Mouse (Mus musculus) myocyte (in vitro differentiated cells): Measurements from ENCODE around the gene Plscr3. TPM values are rescaled to one million over a fixed set of nuclear protein-coding genes. Genes with fewer than 3 reads are reported as not detected.

ENCODE experiments used
- H3K27me3 ChIP-seq: one replicate; pipeline ENCODE4 v1.6.1; 2011; ENCODE audit not compliant: control insufficient read depth, insufficient read depth, insufficient read length
- H3K36me3 ChIP-seq: one replicate; pipeline ENCODE4 v1.6.1; 2011; ENCODE audit not compliant: control insufficient read depth, insufficient read depth
- H3K4me2 ChIP-seq: one replicate; pipeline ENCODE4 v1.6.1; 2011; ENCODE audit warnings: low read depth, control low read depth
- H3K4me3 ChIP-seq: one replicate; pipeline ENCODE4 v1.5.1; 2011; ENCODE audit warnings: mild to moderate bottlenecking, control low read depth, moderate library complexity
- H3K79me2 ChIP-seq: one replicate; pipeline ENCODE4 v1.6.1; 2011; ENCODE audit not compliant: control insufficient read depth, insufficient read depth
- H3ac ChIP-seq: one replicate; pipeline ENCODE4 v1.6.1; 2011; ENCODE audit not compliant: control insufficient read depth, insufficient read length
- CEBPB ChIP-seq: IDR thresholded peaks from 2 replicates; pipeline ENCODE4 v1.6.1; 2011; ENCODE audit warnings: mild to moderate bottlenecking, moderate library complexity; ENCODE audit not compliant: poor library complexity, insufficient read depth, severe bottlenecking
- E2F4 ChIP-seq: IDR thresholded peaks from one replicate; pipeline ENCODE4 v1.6.1; 2011; ENCODE audit warnings: mild to moderate bottlenecking, control low read depth, moderate library complexity; ENCODE audit not compliant: insufficient read depth
- MAX ChIP-seq: IDR thresholded peaks from one replicate; pipeline ENCODE4 v1.6.1; 2011; ENCODE audit warnings: low read depth, mild to moderate bottlenecking, control low read depth
- MYOD1 ChIP-seq, 3 experiments: IDR thresholded peaks; one replicate each; pipeline ENCODE4 v1.6.1; 2011; ENCODE audit warnings: control low read depth in 2 of 3, low read depth in 2 of 3, mild to moderate bottlenecking in 2 of 3, moderate library complexity in 1 of 3; ENCODE audit not compliant: insufficient read length in 2 of 3, control insufficient read depth in 1 of 3
- MYOG ChIP-seq, 3 experiments: IDR thresholded peaks; one replicate each; pipeline ENCODE4 v1.6.1; 2011; ENCODE audit warnings: control low read depth in 2 of 3, low read depth in 2 of 3, mild to moderate bottlenecking in 2 of 3; ENCODE audit not compliant: insufficient read length in 2 of 3, control insufficient read depth in 1 of 3, insufficient read depth in 1 of 3
- POLR2A ChIP-seq: IDR thresholded peaks from one replicate; pipeline ENCODE4 v1.6.1; 2011; ENCODE audit warnings: low read depth, mild to moderate bottlenecking, control low read depth, moderate library complexity; ENCODE audit not compliant: insufficient read length
- POLR2AphosphoS2 ChIP-seq: IDR thresholded peaks from one replicate; pipeline ENCODE4 v1.6.1; 2011; ENCODE audit warnings: low read depth, control low read depth; ENCODE audit not compliant: insufficient read length
- REST ChIP-seq: IDR thresholded peaks from one replicate; pipeline ENCODE4 v1.6.1; 2011; ENCODE audit warnings: mild to moderate bottlenecking, control low read depth, moderate library complexity; ENCODE audit not compliant: insufficient read depth, insufficient read length
- SRF ChIP-seq: IDR thresholded peaks from one replicate; pipeline ENCODE4 v1.6.1; 2011; ENCODE audit warnings: low read depth; ENCODE audit not compliant: control insufficient read depth, insufficient read length
- TCF12 ChIP-seq: IDR thresholded peaks from one replicate; pipeline ENCODE4 v1.6.1; 2011; ENCODE audit warnings: mild to moderate bottlenecking, control low read depth; ENCODE audit not compliant: poor library complexity, insufficient read depth, severe bottlenecking
- TCF3 ChIP-seq: IDR thresholded peaks from one replicate; pipeline ENCODE4 v1.6.1; 2011; ENCODE audit warnings: low read depth, control low read depth; ENCODE audit not compliant: insufficient read length
- USF1 ChIP-seq: IDR thresholded peaks from one replicate; pipeline ENCODE4 v1.6.1; 2011; ENCODE audit warnings: low read depth, mild to moderate bottlenecking, control low read depth, moderate library complexity
- polyA plus RNA-seq: library from polyadenylated mRNA; unstranded; fragments of >200 nt; fragmentation: generic; extraction: Trizol; gene quantifications from one replicate; pipeline ENCODE4 v1.2.1, GENCODE M21; 2012; ENCODE audit warnings: missing spikeins

Plscr3 gene
- polyA plus RNA-seq, 1 experiment = 91.9 TPM

DNA sequence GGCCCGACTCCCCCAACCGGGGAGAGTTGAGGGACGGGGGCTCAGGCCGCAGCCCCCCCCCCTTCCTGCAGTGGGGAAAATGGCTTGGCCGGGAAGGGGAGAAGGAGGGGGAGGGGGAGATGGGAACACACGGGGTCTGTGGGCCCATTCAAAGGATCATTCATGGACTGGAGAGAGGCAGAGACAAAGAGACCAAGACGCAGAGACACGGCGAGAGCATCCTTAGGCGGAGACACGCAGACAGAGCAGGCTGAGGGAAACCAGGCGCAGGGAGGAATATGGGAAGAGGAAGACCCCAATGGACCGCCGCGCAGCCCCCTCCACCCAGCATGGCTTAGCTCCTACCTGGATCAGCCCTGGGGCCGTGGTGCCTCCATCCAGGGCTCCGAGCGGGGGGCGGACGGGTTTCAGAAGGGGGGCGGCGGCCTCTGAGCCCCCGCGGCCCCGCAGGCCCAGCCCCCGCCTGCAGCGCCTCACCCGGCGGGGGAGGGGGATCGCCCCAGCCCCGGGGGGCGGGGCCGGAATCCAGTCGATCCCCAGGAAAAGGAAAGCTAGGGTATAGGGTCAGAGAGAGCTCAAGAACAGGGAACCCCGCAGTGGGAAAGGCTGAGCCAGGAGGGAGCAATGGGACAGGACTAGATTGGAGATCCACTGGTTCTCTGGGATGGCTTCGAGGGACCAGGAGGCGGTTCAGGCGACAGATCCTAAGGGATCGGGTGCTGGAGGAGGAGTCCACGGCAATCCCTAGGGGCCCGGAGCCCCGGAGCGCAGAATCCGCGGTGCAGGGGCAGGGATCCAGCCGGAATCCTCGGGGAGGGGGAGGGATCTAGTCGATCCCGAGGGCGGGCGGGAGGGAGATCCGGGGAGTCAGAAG lies 9.2 kb upstream of the Plscr3 start:
- Histone ChIP-seq H3K4me2 (peak overlapping the region; percentile 86), H3K4me3 (peak overlapping the region; percentile 39), H3K79me2 (no peaks in the 10 kb centered on the region), H3K36me3 (no peaks in the 10 kb centered on the region), H3ac (peak overlapping the region; percentile 84), H3K27me3 (no peaks in the 10 kb centered on the region)
- TF ChIP-seq TCF3 (no peak), USF1 (no peak), POLR2A (no peak), MAX (no peak), E2F4 (no peak), POLR2AphosphoS2 (no peak), MYOD1 (IDR thresholded peaks at IDR 0.05; ENCODE audit: control insufficient read depth in 1 of 3, insufficient read length in 2 of 3, low read depth in 2 of 3) (no peak), CEBPB (no peak), MYOG (IDR thresholded peaks at IDR 0.05; ENCODE audit: control insufficient read depth in 1 of 3, insufficient read depth in 1 of 3, insufficient read length in 2 of 3, low read depth in 2 of 3) (no peak), REST (no peak), SRF (no peak), TCF12 (no peak)

DNA sequence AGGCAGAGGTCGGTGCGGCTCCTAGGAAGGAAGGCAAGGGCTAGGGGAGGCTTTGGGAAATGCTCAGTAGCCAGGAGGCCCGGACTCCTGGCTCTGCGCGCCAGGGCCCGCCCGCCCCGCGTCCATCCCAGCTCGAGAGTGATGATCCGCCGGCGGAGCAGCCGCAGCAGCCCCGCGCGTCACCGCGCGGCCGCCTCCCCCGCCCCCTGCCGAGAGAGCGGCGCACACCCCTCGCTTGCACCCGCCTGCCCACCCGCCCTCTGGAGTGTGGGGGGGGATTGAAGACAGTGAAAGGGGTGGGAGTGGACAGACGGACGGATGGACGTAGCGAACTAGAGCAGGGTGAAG lies 8.6 kb upstream of the Plscr3 start, which contains the start of gene Nlgn2:
Nlgn2 (minus strand) TSS at position 181 of the 348 bp plus-strand sequence.
- Histone ChIP-seq H3K4me3 (peak within 1 kb of the TSS; percentile 39), H3K27me3 (no peaks in the 10 kb centered on the region), H3K4me2 (peak within 1 kb of the TSS; percentile 86), H3K79me2 (no peaks in the 10 kb centered on the region), H3K36me3 (no peaks in the 10 kb centered on the region), H3ac (peak within 1 kb of the TSS; percentile 84)
- TF ChIP-seq POLR2A (peak; percentile 68), MYOD1 (IDR thresholded peaks at IDR 0.05; ENCODE audit: control insufficient read depth in 1 of 3, insufficient read length in 2 of 3, low read depth in 2 of 3) (no peak)

DNA sequence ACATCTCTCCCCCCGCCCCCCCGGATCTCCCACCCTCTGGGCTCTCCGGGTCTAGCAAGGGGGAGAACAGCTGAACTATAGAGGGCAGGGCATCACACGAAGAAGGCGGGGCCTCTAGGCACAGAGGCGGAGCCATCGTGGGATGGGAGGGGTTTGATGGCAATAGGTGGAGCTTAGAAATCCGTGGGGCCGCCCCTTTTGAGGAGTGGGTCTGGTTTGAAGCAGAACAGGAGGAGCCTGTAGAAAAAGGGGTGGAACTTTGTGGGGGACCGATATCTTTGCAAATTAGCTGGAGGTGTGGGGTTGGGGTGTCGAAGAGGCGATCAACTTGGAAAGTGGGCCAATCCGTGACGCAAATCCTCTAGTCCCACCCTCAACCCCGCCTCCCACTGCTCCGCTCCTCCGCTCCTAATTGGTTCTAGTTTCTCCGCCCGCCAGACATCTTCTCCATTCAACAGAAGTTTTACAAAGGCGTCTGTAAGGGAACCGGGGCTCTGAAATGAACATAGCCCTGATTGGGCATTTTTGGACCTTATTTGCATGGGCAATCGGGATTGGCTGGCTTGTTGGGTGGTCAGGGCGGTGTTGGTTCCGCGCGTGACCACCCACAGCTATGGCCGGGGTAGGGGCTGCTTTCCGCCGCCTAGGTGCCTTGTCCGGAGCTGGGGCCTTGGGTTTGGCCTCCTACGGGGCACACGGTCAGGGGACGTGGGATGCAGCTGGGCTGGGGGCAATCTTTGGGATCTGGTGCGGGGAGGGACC lies 8.0 kb upstream of the Plscr3 start, which contains the start of gene Tmem256:
Tmem256 (plus strand) TSS at position 563 of the 762 bp plus-strand sequence.
- Histone ChIP-seq H3K27me3 (no peaks in the 10 kb centered on the region), H3K4me3 (peak within 1 kb of the TSS; percentile 39), H3ac (peak within 1 kb of the TSS; percentile 84), H3K79me2 (no peaks in the 10 kb centered on the region), H3K4me2 (peak within 1 kb of the TSS; percentile 86), H3K36me3 (no peaks in the 10 kb centered on the region)
- TF ChIP-seq E2F4 = peak; percentile 58
- TF ChIP-seq MAX = no peak
- no peak for TF ChIP-seq CEBPB
- no peak for TF ChIP-seq USF1
- peak in 2 of 3 experiments; percentile 38 to 42 for TF ChIP-seq MYOG (IDR thresholded peaks at IDR 0.05; ENCODE audit: control insufficient read depth in 1 of 3, insufficient read depth in 1 of 3, insufficient read length in 2 of 3, low read depth in 2 of 3)
- TF ChIP-seq MYOD1 (IDR thresholded peaks at IDR 0.05; ENCODE audit: control insufficient read depth in 1 of 3, insufficient read length in 2 of 3, low read depth in 2 of 3) = peak in 2 of 3 experiments; percentile 13 to 23
- TF ChIP-seq SRF = peak; percentile 8
- TF ChIP-seq TCF12 = no peak
- no peak for TF ChIP-seq TCF3
- peak; percentile 86 for TF ChIP-seq POLR2AphosphoS2
- no peak for TF ChIP-seq REST
- peak; percentile 81 for TF ChIP-seq POLR2A

DNA sequence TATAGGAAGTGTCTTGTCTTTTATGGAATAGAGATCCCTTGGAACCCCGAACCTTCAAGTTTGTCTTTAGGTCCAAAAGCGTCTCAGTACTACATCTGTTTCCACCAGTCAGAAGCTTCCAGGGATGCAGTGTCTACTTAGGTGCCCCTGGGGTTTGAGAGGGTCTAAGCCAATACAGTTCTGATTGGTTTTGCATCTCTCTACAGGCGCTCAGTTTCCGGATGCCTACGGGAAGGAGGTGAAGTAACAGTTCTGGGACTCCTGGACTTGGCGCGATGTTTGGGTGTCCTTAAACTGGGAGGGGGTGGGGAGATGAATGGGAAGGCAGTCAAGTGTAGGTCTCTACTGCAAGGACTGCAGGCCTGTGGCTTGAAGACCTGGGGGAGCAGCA lies 7.5 kb upstream of the Plscr3 start:
- Histone ChIP-seq H3K4me3 (peak overlapping the region; percentile 39), H3ac (peak overlapping the region; percentile 84), H3K79me2 (no peaks in the 10 kb centered on the region), H3K4me2 (peak overlapping the region; percentile 85), H3K27me3 (no peaks in the 10 kb centered on the region), H3K36me3 (no peaks in the 10 kb centered on the region)
- TF ChIP-seq POLR2A = no peak
- TF ChIP-seq POLR2AphosphoS2 = no peak
- TF ChIP-seq MYOD1 (IDR thresholded peaks at IDR 0.05; ENCODE audit: control insufficient read depth in 1 of 3, insufficient read length in 2 of 3, low read depth in 2 of 3) = no peak
- no peak for TF ChIP-seq E2F4
- TF ChIP-seq MYOG (IDR thresholded peaks at IDR 0.05; ENCODE audit: control insufficient read depth in 1 of 3, insufficient read depth in 1 of 3, insufficient read length in 2 of 3, low read depth in 2 of 3) = no peak
- no peak for TF ChIP-seq TCF3
- no peak for TF ChIP-seq SRF
- TF ChIP-seq CEBPB = no peak
- no peak for TF ChIP-seq REST
- no peak for TF ChIP-seq TCF12
- no peak for TF ChIP-seq USF1
- TF ChIP-seq MAX = no peak
